Mouse (Mus musculus): ENCODE results near the gene Slc43a2.

The Slc43a2 gene

GRCm38 (mm10) chr11:75530325-75530724, 1.2 kb upstream of the Slc43a2 start:
- DNase-seq, result peak; percentile 93

GRCm38 (mm10) chr11:75530845-75531373, 585 bp upstream of the Slc43a2 start:
- DNase-seq, result no peak

GRCm38 (mm10) chr11:75532340-75533277, 1.1 kb downstream of the Slc43a2 start:
- DNase-seq, result peak; percentile 77

- DNase-seq, result no peak
Measured at GRCm38 (mm10) chr11:75533314-75534015, 2.0 kb downstream of the Slc43a2 start.

GRCm38 (mm10) chr11:75534286-75535033, 3.0 kb downstream of the Slc43a2 start:
- no peak for DNase-seq

GRCm38 (mm10) chr11:75535106-75535795, 3.8 kb downstream of the Slc43a2 start:
- DNase-seq, result no peak

- DNase-seq, result no peak
Measured at GRCm38 (mm10) chr11:75536255-75537024, 4.9 kb downstream of the Slc43a2 start.

- no peak for DNase-seq
Measured at GRCm38 (mm10) chr11:75537025-75537414, 5.5 kb downstream of the Slc43a2 start.

- peak; percentile 81 for DNase-seq
Measured at GRCm38 (mm10) chr11:75537491-75538183, 6.1 kb downstream of the Slc43a2 start.

GRCm38 (mm10) chr11:75538184-75538969, 6.9 kb downstream of the Slc43a2 start:
- peak; percentile 69 for DNase-seq

GRCm38 (mm10) chr11:75538970-75539299, 7.4 kb downstream of the Slc43a2 start:
- no peak for DNase-seq

- DNase-seq, result no peak
Measured at GRCm38 (mm10) chr11:75540209-75540608, 8.7 kb downstream of the Slc43a2 start.

- DNase-seq, result no peak
Measured at GRCm38 (mm10) chr11:75540710-75541581, 9.5 kb downstream of the Slc43a2 start.

- peak; percentile 61 for DNase-seq
Measured at GRCm38 (mm10) chr11:75544713-75545112, 13.2 kb downstream of the Slc43a2 start.

- no peak for DNase-seq
Measured at GRCm38 (mm10) chr11:75546057-75546456, 14.6 kb downstream of the Slc43a2 start.

- peak; percentile 63 for DNase-seq
Measured at GRCm38 (mm10) chr11:75549658-75550111, 18.2 kb downstream of the Slc43a2 start.

- no peak for DNase-seq
Measured at GRCm38 (mm10) chr11:75550200-75550946, 18.9 kb downstream of the Slc43a2 start.

- DNase-seq, result no peak
Measured at GRCm38 (mm10) chr11:75551321-75551720, 19.8 kb downstream of the Slc43a2 start.

Measured in cerebellum, adult 11-12 months (tissue).